Mouse (Mus musculus): ENCODE results near the gene 9430097D07Rik. TPM values are rescaled to one million over a fixed set of nuclear protein-coding genes. Genes with fewer than 3 reads are reported as not detected.

The 9430097D07Rik gene
- total and polyA plus RNA-seq, 3 experiments = not detected

- H3K36me3 ChIP-seq (replicated peaks in 1 of 2; ENCODE audit: control insufficient read depth in 1 of 2, insufficient read depth in 1 of 2, low read length in 1 of 2) = peaks cover 37 to 63% of the 10 kb centered on the region in 2 experiments
- H3K4me2 ChIP-seq (ENCODE audit: insufficient read depth, low read depth, poor library complexity, severe bottlenecking) = no peak within 1 kb of the TSS
- no peaks in the 10 kb centered on the region for H3K9me3 ChIP-seq (replicated peaks; ENCODE audit: low read length)
- H3K79me2 ChIP-seq (replicated peaks; ENCODE audit: control insufficient read depth, extremely low read depth, insufficient read depth, poor library complexity, severe bottlenecking) = no peaks in the 10 kb centered on the region
- peaks cover 0 to 19% of the 10 kb centered on the region in 2 experiments; a peak in 2 of 4 replicates for H3K4me1 ChIP-seq (ENCODE audit: control insufficient read depth in 1 of 2, insufficient read depth in 2 of 2)
- TF ChIP-seq JUND (conservative IDR thresholded peaks at IDR 0.05; ENCODE audit: low read depth, low read length) = no peak
- TF ChIP-seq POLR2AphosphoS2 (IDR thresholded peaks at IDR 0.05; ENCODE audit: low read depth, low read length) = no peak
- TF ChIP-seq UBTF (IDR thresholded peaks at IDR 0.05; ENCODE audit: low read depth, low read length) = no peak
- TF ChIP-seq RCOR1 (conservative IDR thresholded peaks at IDR 0.05; ENCODE audit: low read depth, low read length) = no peak
- TF ChIP-seq E2F4 (IDR thresholded peaks at IDR 0.05; ENCODE audit: insufficient replicate concordance, low read depth, low read length) = no peak
- no peak for TF ChIP-seq MAFK (IDR thresholded peaks at IDR 0.05; ENCODE audit: insufficient replicate concordance, low read length)
- TF ChIP-seq ZKSCAN1 (IDR thresholded peaks at IDR 0.05; ENCODE audit: borderline replicate concordance, low read depth, low read length) = no peak
- no peak for TF ChIP-seq NRF1 (IDR thresholded peaks at IDR 0.05; ENCODE audit: low read depth, low read length)
- TF ChIP-seq MYC (IDR thresholded peaks at IDR 0.05; ENCODE audit: low read depth, low read length) = no peak
- TF ChIP-seq ZNF384 (IDR thresholded peaks at IDR 0.05; ENCODE audit: low read depth, low read length) = no peak
- TF ChIP-seq PAX5 (IDR thresholded peaks at IDR 0.05; ENCODE audit: low read length) = no peak
- no peak for TF ChIP-seq MAX (IDR thresholded peaks at IDR 0.05; ENCODE audit: low read length)
- TF ChIP-seq EP300 (IDR thresholded peaks at IDR 0.05; ENCODE audit: low read length) = no peak
- TF ChIP-seq RAD21 (IDR thresholded peaks at IDR 0.05; ENCODE audit: low read depth, low read length) = no peak
- no peak for TF ChIP-seq JUN (IDR thresholded peaks at IDR 0.05; ENCODE audit: insufficient read depth, low read depth, low read length)
- TF ChIP-seq CHD2 (IDR thresholded peaks at IDR 0.05; ENCODE audit: low read length) = no peak
- no peak for TF ChIP-seq TCF12 (IDR thresholded peaks at IDR 0.05; ENCODE audit: low read depth, low read length)
- no peak for TF ChIP-seq KAT2A (IDR thresholded peaks at IDR 0.05; ENCODE audit: insufficient replicate concordance, low read length)
- TF ChIP-seq POLR2A (IDR thresholded peaks at IDR 0.05; ENCODE audit: low read depth, low read length) = no peak
- TF ChIP-seq ELF1 (IDR thresholded peaks at IDR 0.05; ENCODE audit: low read depth, low read length) = no peak
- H3K4me3 ChIP-seq (replicated peaks in 1 of 3; ENCODE audit: low read depth in 2 of 3, low read length in 2 of 3, poor library complexity in 1 of 3) = no peak within 1 kb of the TSS
- DNase-seq (ENCODE audit: extremely low read depth) = no peak
- no peak within 1 kb of the TSS for H3K27ac ChIP-seq (ENCODE audit: insufficient read depth, low read depth)
- in situ Hi-C loops (cut with MboI; ENCODE audit: low pct_ligation_motif_present, low pct_unique_long_range_greater_than_20kb, low sequenced_read_pairs) = no loop called here
- dilution Hi-C loops (cut with MboI; ENCODE audit: extremely low pct_ligation_motif_present, extremely low pct_unique_long_range_greater_than_20kb, low sequenced_read_pairs) = no loop called here
- no peaks in the 10 kb centered on the region for H3K27me3 ChIP-seq (replicated peaks)
- H3K9ac ChIP-seq (ENCODE audit: insufficient read depth, low read depth) = no peak within 1 kb of the TSS
Observed at GRCm38 (mm10) chr2:32599409-32599808, 23.9 kb upstream of the 9430097D07Rik start, which contains the start of gene St6galnac6. TSS of gene St6galnac6 (plus strand) at chr2:32599709.

GRCm38 (mm10) chr2:32598506-32598905 is 23.0 kb upstream of the 9430097D07Rik start:
- no peaks in the 10 kb centered on the region for H3K27me3 ChIP-seq (replicated peaks)
- no peaks in the 10 kb centered on the region for H3K9me3 ChIP-seq (replicated peaks; ENCODE audit: low read length)
- in situ Hi-C loops (cut with MboI; ENCODE audit: low pct_ligation_motif_present, low pct_unique_long_range_greater_than_20kb, low sequenced_read_pairs) = no loop called here
- dilution Hi-C loops (cut with MboI; ENCODE audit: extremely low pct_ligation_motif_present, extremely low pct_unique_long_range_greater_than_20kb, low sequenced_read_pairs) = no loop called here
- H3K79me2 ChIP-seq (replicated peaks; ENCODE audit: control insufficient read depth, extremely low read depth, insufficient read depth, poor library complexity, severe bottlenecking) = no peaks in the 10 kb centered on the region
- H3K4me1 ChIP-seq (ENCODE audit: control insufficient read depth in 1 of 2, insufficient read depth in 2 of 2) = peaks cover 0 to 19% of the 10 kb centered on the region in 2 experiments; a peak in 2 of 4 replicates
- no peak overlapping the region for H3K9ac ChIP-seq (ENCODE audit: insufficient read depth, low read depth)
- no peak overlapping the region for H3K4me2 ChIP-seq (ENCODE audit: insufficient read depth, low read depth, poor library complexity, severe bottlenecking)
- H3K27ac ChIP-seq (ENCODE audit: insufficient read depth, low read depth) = no peak overlapping the region
- no peak overlapping the region for H3K4me3 ChIP-seq (replicated peaks in 1 of 3; ENCODE audit: low read depth in 2 of 3, low read length in 2 of 3, poor library complexity in 1 of 3)
- TF ChIP-seq JUN (IDR thresholded peaks at IDR 0.05; ENCODE audit: insufficient read depth, low read depth, low read length) (no peak), ZMIZ1 (IDR thresholded peaks at IDR 0.05; ENCODE audit: low read depth, low read length) (no peak), MEF2A (IDR thresholded peaks at IDR 0.05; ENCODE audit: borderline replicate concordance, low read depth, low read length) (no peak), POLR2AphosphoS2 (IDR thresholded peaks at IDR 0.05; ENCODE audit: low read depth, low read length) (no peak), NELFE (IDR thresholded peaks at IDR 0.05; ENCODE audit: low read depth, low read length) (no peak), ELF1 (IDR thresholded peaks at IDR 0.05; ENCODE audit: low read depth, low read length) (no peak), MXI1 (IDR thresholded peaks at IDR 0.05; ENCODE audit: low read depth, low read length) (no peak), MAFK (IDR thresholded peaks at IDR 0.05; ENCODE audit: insufficient replicate concordance, low read length) (no peak), USF2 (conservative IDR thresholded peaks at IDR 0.05; ENCODE audit: low read depth, low read length) (no peak), ZNF384 (IDR thresholded peaks at IDR 0.05; ENCODE audit: low read depth, low read length) (no peak), CTCF (conservative IDR thresholded peaks at IDR 0.05 in 1 of 2, IDR thresholded peaks at IDR 0.05 in 1 of 2; ENCODE audit: low read depth in 2 of 2, low read length in 2 of 2) (no peak), BHLHE40 (IDR thresholded peaks at IDR 0.05; ENCODE audit: low read depth, low read length) (no peak), USF1 (IDR thresholded peaks at IDR 0.05; ENCODE audit: low read depth, low read length) (no peak), RCOR1 (conservative IDR thresholded peaks at IDR 0.05; ENCODE audit: low read depth, low read length) (no peak), MYC (IDR thresholded peaks at IDR 0.05; ENCODE audit: low read depth, low read length) (no peak)
- DNase-seq (ENCODE audit: extremely low read depth) = no peak
- H3K36me3 ChIP-seq (replicated peaks in 1 of 2; ENCODE audit: control insufficient read depth in 1 of 2, insufficient read depth in 1 of 2, low read length in 1 of 2) = peaks cover 46 to 72% of the 10 kb centered on the region in 2 experiments
